Mouse (Mus musculus) right cerebral cortex, postnatal 10 days (tissue): ENCODE measurements around the gene Tas2r143.

Source experiments
- DNase-seq, 2 experiments: peaks; one replicate each; pipeline ENCODE4 v3.0.0; 2021; ENCODE audit warnings: low spot score in 2 of 2

The Tas2r143 gene

DNA sequence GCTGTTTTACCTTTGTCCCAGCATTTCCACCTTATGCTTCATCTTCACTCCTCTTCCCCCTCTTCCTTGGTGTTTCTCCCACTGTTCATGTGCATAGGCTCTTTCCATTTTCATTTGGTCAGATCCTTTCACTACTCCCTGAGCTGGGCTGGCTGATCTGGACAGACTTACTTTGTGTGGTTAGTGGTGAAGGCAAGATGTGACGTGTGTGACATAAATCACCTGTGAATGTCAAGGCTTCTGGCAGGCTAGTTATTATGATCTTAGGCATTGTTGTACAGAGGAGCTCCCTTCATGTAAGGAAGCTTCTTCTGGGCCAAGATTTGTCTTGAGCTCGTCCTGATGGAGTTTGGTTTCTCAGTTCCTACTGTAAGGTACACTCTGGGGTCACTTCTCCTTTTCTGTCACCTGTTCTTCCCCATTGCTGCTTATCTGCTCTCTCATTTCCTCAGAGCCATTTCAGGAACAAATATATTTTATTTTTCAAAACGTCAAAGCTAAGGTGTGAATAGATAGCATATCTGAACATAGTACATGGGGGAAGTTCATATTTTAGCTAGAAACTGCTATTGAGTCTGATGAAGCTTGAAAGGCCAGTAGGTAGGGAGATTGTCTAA, 2.9 kb upstream of the Tas2r143 start:
- DNase-seq: no peak

DNA sequence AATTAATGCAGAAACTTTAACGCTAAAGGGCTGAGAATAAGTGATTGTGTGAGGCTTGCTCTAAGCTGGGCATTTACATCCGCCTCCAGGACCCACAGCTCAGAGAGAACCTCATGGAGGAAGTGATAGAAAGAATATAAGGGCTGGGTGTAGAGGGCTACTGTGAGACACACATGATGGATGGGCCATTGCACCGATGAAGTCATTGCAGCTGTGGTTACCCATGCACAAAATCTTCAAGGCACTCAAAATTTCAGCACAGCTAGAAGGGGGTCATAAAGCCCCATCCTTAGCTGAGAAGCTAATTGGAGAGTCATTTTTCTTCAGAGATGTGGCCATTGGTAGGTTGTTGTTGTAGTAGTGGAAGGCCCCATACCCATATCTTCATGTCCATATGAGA, 1.8 kb upstream of the Tas2r143 start:
- DNase-seq: no peak

DNA sequence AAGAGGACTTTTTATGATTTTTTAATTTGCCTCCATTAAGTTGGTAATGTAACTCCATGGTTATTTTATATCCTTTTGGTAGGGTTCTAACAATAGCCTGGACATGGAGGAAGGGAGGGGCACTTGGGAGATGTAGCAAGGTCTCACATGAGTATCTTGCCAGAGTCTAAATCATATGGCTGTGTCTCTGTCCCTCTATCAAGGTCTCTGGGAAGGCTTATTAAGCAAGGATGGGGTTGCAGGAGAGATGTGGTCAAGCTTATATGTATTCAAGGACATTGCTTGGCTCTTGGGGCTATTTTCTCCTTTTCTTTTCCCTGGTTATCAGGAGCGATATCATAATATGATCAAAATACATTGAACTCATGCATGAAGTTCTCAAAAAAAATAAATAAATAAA, 1.0 kb upstream of the Tas2r143 start:
- DNase-seq: no peak

DNA sequence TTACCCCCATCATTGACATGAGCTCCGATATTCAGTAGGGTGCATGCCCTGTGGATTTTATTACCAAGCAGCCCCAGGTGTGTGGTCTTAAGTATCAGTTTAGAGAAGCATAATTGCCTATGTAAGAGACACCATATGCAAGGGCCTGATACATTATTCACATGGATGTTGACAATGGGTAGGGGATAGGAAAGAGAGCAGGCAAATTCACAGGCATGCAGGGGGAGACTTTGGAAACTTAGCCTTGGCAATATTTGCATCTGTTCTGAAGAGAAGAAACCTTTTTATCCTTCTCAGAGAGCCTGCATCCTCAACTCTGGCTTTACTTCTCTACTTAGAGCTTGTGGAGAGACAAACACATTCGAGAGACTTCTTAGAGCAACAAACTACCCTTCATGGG, 5.1 kb downstream of the Tas2r143 start, which contains the start of gene Tas2r135:
TSS of gene Tas2r135 (plus strand) at position 301 of the 400 bp plus-strand sequence.
- no peak for DNase-seq

DNA sequence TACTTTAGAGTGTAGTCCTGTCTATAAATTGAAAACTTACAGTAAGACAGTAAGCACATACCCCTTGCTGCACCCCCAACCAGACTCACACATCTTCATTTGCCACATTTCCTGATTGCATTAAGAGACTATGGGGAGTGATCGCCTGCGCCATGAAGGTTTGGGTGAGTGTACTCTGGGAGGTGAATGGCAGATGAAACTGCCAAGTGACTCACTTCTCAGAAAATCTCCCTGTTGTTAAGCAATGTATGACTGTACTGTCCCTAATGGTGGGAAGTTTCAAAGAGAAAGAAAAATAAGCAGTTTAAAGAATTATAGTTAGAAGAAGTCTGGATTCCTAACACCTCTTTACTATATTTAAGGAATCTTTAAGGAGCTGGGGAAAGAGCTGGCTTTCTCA, 19.4 kb downstream of the Tas2r143 start:
- no peak for DNase-seq

DNA sequence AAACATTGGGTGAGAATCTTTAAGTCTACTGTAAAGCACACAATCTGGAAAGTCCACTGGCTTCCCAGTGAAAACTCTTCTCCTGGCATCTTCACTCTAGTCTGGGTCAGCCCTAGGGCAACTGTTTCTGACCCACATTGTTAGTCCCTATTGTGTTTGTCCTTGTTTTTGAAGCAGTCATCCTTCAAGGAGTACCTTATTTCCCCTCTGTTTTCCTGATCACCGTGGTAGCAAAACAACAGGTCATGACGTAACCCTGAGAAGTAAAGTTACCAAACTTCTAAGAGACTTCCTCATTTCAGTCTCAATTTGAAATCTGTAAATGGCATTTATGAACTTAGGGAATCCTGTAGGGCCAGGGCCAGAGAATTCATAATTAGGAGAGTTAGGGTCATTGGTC, 21.4 kb downstream of the Tas2r143 start:
- DNase-seq: no peak

DNA sequence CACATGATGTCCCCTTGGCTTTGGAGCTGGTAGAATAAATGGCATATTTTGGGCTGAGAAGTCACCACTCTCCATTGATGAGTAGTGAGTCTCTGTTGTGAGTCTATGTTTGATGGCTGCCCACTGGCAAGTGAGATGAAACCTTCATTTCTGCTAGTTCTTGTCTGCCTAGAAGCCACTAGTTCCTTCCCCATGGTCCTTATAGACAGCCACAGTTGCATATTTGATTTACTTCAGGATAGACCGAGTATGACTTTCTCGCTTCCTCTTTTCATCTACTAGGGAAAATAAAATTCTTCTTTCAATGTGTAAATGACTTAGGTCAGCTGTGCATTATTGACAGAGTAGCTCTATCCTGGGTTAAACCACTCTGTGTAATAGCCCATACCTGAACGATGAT, 24.4 kb downstream of the Tas2r143 start:
- DNase-seq: no peak

DNA sequence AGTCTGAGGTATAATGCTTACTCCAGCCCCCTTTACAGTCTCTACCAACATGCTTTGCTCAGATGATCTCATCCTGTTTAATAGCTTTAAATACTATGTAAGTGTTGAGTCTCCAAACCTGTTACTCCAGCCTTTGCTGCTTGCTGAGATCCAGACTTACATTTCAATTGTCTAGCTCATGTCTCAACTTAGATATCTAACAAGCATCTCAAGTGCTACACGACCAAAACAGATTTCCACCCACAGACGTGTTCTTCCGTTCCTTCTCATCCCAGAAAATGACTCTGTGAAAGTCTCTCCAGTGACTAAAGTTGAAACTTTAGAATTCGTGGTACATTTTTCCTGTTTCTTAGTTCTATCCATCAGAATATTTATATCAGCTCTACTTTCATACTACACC, 26.3 kb downstream of the Tas2r143 start:
- no peak for DNase-seq

DNA sequence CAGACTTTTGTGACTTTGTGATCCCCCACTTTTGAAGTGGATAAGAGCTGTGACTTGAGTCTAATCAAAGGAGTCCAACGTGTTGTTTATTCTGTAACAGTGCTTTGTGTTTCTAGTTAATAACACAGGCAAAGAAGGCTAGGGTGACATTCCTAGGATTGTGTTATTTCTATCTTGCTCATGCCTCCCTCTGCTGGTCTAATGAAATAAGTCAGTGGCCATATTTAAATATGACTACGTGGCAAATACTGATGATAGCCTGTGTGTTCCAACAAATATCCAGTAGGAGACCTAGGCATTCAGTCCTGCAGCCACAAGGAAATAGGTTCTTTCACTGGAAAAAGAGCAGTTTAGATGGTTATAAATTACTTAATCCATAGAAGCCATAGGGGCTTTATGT, 33.5 kb downstream of the Tas2r143 start:
- no peak for DNase-seq

DNA sequence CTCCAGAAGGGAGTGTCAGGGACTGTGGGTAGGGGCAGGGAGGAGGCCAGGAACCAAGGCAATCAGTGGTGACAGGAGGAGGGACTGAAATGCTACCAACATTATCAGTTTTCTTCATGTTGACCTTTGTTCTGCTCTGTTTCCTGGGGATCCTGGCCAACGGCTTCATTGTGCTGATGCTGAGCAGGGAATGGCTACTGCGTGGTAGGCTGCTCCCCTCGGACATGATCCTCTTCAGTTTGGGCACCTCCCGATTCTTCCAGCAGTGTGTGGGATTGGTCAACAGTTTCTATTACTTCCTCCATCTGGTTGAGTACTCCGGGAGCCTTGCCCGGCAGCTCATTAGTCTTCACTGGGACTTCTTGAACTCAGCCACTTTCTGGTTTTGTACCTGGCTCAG, 34.4 kb downstream of the Tas2r143 start, which contains the start of gene Tas2r126:
TSS of gene Tas2r126 (plus strand) at position 90 of the 400 bp plus-strand sequence.
- no peak for DNase-seq

DNA sequence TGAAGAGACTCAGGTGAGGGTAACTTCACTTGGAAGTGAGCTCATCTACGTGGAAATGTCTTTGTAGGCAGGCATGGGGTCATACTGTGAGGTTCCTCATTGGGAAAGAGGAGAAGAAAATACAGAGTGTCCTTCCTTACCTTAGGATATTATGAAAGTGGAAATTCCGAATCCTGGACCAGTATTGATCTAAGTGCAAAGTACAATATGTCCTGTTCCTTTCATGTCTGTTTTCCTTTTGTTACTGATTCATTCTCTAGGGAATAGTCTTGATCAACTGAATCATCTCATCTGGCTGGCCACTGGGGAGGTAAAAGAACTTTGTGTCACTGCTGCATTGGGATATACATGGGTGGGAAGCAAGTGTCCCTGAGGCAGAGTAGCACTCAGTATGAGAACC, 35.5 kb downstream of the Tas2r143 start:
- DNase-seq: no peak

DNA sequence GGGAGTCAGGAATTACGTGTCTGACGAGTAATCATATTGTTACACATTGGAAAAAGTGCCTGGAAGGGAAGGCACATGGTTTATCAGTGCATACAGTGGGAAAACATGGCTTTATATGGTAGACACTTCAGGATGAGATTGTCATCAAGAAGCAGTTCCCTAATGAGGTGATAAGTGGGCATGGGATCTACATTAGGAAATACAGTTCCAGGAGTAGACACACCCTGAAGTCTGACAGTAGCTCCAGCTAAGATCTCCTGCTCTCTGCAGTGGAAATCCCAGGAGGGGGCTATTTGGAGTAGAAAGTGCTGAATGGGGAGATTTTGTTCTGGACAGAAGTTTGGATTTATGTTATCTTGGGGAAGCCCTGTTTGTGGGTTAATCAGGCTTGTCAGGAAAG, 41.4 kb downstream of the Tas2r143 start:
- no peak for DNase-seq

DNA sequence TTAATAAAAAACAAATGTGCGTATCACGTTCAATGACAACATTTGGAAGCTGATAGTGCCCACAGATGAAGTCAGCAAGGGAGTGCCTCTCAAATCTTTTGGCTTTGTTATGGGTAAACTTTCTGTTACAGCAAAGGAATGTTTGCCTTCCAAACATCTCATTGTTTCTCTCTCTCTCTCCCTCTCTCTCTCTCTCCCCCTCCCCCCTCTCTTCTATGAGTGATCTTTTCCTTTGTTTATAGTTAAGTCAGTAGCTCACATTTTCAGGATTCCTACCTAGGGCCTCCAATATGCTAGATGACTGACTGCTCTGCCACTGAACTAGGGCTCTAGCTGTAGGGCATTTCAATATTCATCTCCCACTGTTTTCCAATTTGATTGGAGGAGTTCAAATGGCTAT, 44.5 kb downstream of the Tas2r143 start:
- DNase-seq: no peak

DNA sequence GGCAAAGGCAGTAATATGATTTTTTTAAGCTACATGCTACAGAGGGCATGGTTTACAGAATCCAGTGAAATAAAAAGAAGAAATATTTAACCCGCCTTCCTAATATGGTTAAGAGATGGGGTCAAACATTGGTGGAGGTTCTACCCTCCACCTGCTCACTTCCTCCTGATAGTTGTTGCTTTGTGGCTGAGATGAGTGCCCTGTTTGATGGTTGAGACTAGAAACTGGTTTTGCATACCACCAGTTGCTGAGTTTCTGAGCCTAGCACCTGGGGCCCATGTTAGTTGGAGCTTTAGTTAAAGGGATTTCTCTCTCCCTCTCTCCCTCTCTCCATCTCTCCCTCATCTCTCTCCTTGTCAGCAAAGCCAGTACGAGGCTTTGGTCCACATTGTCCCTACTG, 47.3 kb downstream of the Tas2r143 start:
- no peak for DNase-seq
